Mouse (Mus musculus): ENCODE results near the gene 4930564D02Rik. TPM values are rescaled to one million over a fixed set of nuclear protein-coding genes. Genes with fewer than 3 reads are reported as not detected.

4930564D02Rik gene
- polyA plus RNA-seq, 1 experiment from 2014 or later = not detected

- no peak for ATAC-seq (ENCODE audit: low FRiP score, low read depth)
- H3K27ac ChIP-seq = no peak overlapping the region
- H3K4me3 ChIP-seq = no peak overlapping the region
- H3K4me1 ChIP-seq = no peaks in the 10 kb centered on the region
- H3K27me3 ChIP-seq (replicated peaks) = no peaks in the 10 kb centered on the region
- H3K4me2 ChIP-seq (replicated peaks) = no peak overlapping the region
- no peaks in the 10 kb centered on the region for H3K36me3 ChIP-seq
- H3K9ac ChIP-seq = no peak overlapping the region
- H3K9me3 ChIP-seq = no peaks in the 10 kb centered on the region
- WGBS = 65% methylated on average over 11 of the region's 11 CpGs
Measured at GRCm38 (mm10) chr3:105092721-105093505, 26.3 kb downstream of the 4930564D02Rik start.

- Histone ChIP-seq H3K27ac (no peak overlapping the region), H3K9ac (no peak overlapping the region), H3K4me2 (replicated peaks) (no peak overlapping the region), H3K9me3 (no peaks in the 10 kb centered on the region), H3K36me3 (no peaks in the 10 kb centered on the region), H3K27me3 (replicated peaks) (no peaks in the 10 kb centered on the region), H3K4me1 (peaks cover 1% of the 10 kb centered on the region; the same call in 1 of the 2 replicates), H3K4me3 (no peak overlapping the region)
- 71% methylated on average over 2 of the region's 2 CpGs for WGBS
- ATAC-seq (ENCODE audit: low FRiP score, low read depth) = no peak
Measured at GRCm38 (mm10) chr3:105094448-105094847, 27.8 kb downstream of the 4930564D02Rik start.

DNA sequence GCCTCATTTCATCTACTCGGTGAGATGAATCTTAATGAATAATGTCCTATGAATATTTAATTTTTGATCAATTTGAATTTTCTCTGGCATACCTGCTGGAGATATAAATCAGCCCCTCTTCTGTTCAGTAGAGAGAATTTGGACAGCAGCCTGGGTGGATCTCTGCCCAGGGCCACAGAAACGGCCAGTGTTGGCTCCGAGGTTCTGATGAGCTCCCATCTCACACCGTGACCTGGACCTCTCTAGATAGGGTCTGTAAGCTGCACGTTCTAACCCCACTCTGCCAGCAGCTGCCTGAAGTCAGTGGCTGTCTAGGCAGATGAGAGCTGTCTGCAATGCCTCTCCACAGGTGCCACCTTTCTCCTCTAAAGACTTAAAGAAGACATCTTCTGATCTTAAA, 28.4 kb downstream of the 4930564D02Rik start:
- H3K36me3 ChIP-seq = no peaks in the 10 kb centered on the region
- H3K27ac ChIP-seq = no peak overlapping the region
- no peaks in the 10 kb centered on the region for H3K27me3 ChIP-seq (replicated peaks)
- H3K9me3 ChIP-seq = no peaks in the 10 kb centered on the region
- no peak for ATAC-seq (ENCODE audit: low FRiP score, low read depth)
- 83% methylated on average over 5 of the region's 5 CpGs for WGBS
- no peak overlapping the region for H3K4me2 ChIP-seq (replicated peaks)
- peaks cover 7% of the 10 kb centered on the region for H3K4me1 ChIP-seq
- no peak overlapping the region for H3K9ac ChIP-seq
- H3K4me3 ChIP-seq = no peak overlapping the region

DNA sequence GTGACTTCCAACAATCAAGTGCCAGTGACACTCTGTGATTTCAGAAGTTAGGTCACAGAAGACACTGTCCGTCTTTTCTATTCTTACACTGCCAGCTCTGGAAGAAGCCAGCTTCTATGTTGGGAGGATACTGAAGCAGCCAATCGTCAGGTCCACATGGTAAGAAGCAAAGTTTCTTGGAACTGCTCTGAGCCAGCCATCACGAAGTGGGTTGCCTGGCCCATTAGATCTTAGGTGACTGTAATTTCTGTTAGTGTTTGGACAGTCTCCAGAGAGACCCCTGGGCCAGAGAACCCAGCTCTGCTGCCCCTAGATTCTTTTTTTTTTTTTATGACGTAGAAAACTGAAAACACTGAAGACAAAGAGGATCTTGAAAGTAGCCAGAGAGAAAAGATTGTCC, 30.9 kb downstream of the 4930564D02Rik start:
- H3K4me1 ChIP-seq = peaks cover 11% of the 10 kb centered on the region
- no peak overlapping the region for H3K9ac ChIP-seq
- H3K27me3 ChIP-seq (replicated peaks) = no peaks in the 10 kb centered on the region
- no peak overlapping the region for H3K4me2 ChIP-seq (replicated peaks)
- H3K4me3 ChIP-seq = no peak overlapping the region
- H3K36me3 ChIP-seq = no peaks in the 10 kb centered on the region
- no peak overlapping the region for H3K27ac ChIP-seq
- no peaks in the 10 kb centered on the region for H3K9me3 ChIP-seq
- 85% methylated on average over 4 of the region's 4 CpGs for WGBS
- no peak for ATAC-seq (ENCODE audit: low FRiP score, low read depth)

- no peaks in the 10 kb centered on the region for H3K9me3 ChIP-seq
- H3K4me1 ChIP-seq = peaks cover 11% of the 10 kb centered on the region
- no peak overlapping the region for H3K4me3 ChIP-seq
- H3K27ac ChIP-seq = no peak overlapping the region
- H3K27me3 ChIP-seq (replicated peaks) = no peaks in the 10 kb centered on the region
- no peak overlapping the region for H3K4me2 ChIP-seq (replicated peaks)
- ATAC-seq (ENCODE audit: low FRiP score, low read depth) = no peak
- no peaks in the 10 kb centered on the region for H3K36me3 ChIP-seq
- 33% methylated on average over 15 of the region's 15 CpGs for WGBS
- H3K9ac ChIP-seq = no peak overlapping the region
Measured at GRCm38 (mm10) chr3:105099526-105100269, 33.1 kb downstream of the 4930564D02Rik start.

DNA sequence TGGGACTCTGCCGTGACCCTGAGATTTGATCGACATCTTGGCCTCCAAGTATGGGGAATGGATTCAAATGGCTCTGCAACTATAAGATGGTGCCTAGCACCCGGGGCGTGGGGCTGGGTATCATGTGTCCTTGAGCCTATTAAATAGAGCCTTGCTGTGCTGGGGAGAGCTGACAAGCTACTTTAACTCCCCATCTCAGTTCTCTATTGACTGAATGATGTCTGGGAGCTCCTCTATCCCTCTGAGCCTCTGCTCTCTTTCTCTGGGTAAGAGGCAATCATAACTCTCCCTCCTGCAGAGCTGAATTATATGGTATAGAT, 33.6 kb downstream of the 4930564D02Rik start:
- no peaks in the 10 kb centered on the region for H3K9me3 ChIP-seq
- H3K27ac ChIP-seq = no peak overlapping the region
- WGBS = 74% methylated on average over 4 of the region's 4 CpGs

GRCm38 (mm10) chr3:105105827-105106226, 39.2 kb downstream of the 4930564D02Rik start:
- no peak overlapping the region for H3K4me3 ChIP-seq
- 90% methylated on average over 4 of the region's 4 CpGs for WGBS
- H3K27ac ChIP-seq = no peak overlapping the region
- no peaks in the 10 kb centered on the region for H3K4me1 ChIP-seq
- H3K36me3 ChIP-seq = no peaks in the 10 kb centered on the region
- no peak for ATAC-seq (ENCODE audit: low FRiP score, low read depth)
- H3K9ac ChIP-seq = no peak overlapping the region
- H3K4me2 ChIP-seq (replicated peaks) = no peak overlapping the region
- no peaks in the 10 kb centered on the region for H3K9me3 ChIP-seq
- H3K27me3 ChIP-seq (replicated peaks) = no peaks in the 10 kb centered on the region

More for the DNA sequence above, 33.6 kb downstream of the 4930564D02Rik start:
- ATAC-seq (ENCODE audit: low FRiP score, low read depth) = no peak
- H3K27me3 ChIP-seq (replicated peaks) = no peaks in the 10 kb centered on the region
- H3K4me1 ChIP-seq = peaks cover 11% of the 10 kb centered on the region
- H3K4me2 ChIP-seq (replicated peaks) = no peak overlapping the region
- no peaks in the 10 kb centered on the region for H3K36me3 ChIP-seq
- no peak overlapping the region for H3K4me3 ChIP-seq
- H3K9ac ChIP-seq = no peak overlapping the region

- H3K36me3 ChIP-seq = no peaks in the 10 kb centered on the region
- H3K27me3 ChIP-seq (replicated peaks) = no peaks in the 10 kb centered on the region
- no peak for ATAC-seq (ENCODE audit: low FRiP score, low read depth)
- no peak overlapping the region for H3K27ac ChIP-seq
- H3K4me2 ChIP-seq (replicated peaks) = no peak overlapping the region
- H3K4me1 ChIP-seq = no peaks in the 10 kb centered on the region
- no peak overlapping the region for H3K4me3 ChIP-seq
- H3K9me3 ChIP-seq = no peaks in the 10 kb centered on the region
- no peak overlapping the region for H3K9ac ChIP-seq
- WGBS = 92% methylated on average over 4 of the region's 4 CpGs
Measured at GRCm38 (mm10) chr3:105113859-105114258, 47.2 kb downstream of the 4930564D02Rik start.

- H3K4me2 ChIP-seq (replicated peaks) = no peak overlapping the region
- no peaks in the 10 kb centered on the region for H3K36me3 ChIP-seq
- no peak for ATAC-seq (ENCODE audit: low FRiP score, low read depth)
- no peaks in the 10 kb centered on the region for H3K27me3 ChIP-seq (replicated peaks)
- WGBS = 32% methylated on average over 2 of the region's 2 CpGs
- H3K27ac ChIP-seq = no peak overlapping the region
- H3K4me3 ChIP-seq = no peak overlapping the region
- no peaks in the 10 kb centered on the region for H3K9me3 ChIP-seq
- H3K4me1 ChIP-seq = no peaks in the 10 kb centered on the region
- no peak overlapping the region for H3K9ac ChIP-seq
Measured at GRCm38 (mm10) chr3:105114269-105114668, 47.6 kb downstream of the 4930564D02Rik start.

DNA sequence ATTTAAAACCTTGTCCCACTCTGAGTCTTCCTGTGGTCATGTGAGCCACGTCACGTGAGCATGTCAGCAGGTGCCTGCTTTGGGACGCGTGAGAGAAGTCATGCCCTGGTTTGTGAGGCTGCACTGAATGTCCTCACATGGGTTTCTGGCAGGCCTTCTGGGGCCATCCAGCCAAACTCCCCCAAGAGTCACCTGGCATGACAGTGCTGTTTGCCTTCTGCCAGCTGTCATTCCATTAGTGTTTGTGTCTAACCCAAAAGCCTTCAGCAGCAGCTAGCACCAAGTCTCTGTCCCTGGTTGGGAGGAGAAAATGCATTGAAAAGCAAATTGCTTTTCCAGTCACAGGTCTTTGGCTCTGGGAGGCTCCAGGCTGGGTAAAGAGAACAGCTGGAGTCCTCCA, 50.0 kb downstream of the 4930564D02Rik start:
- no peak overlapping the region for H3K27ac ChIP-seq
- ATAC-seq (ENCODE audit: low FRiP score, low read depth) = no peak
- 83% methylated on average over 4 of the region's 4 CpGs for WGBS

GRCm38 (mm10) chr3:105123776-105124175, 57.1 kb downstream of the 4930564D02Rik start:
- H3K4me3 ChIP-seq = no peak overlapping the region
- H3K4me2 ChIP-seq (replicated peaks) = no peak overlapping the region
- H3K4me1 ChIP-seq = 0 out of 2 replicates have a peak, but pooled peaks cover 5% of the 10 kb centered on the region
- no peak overlapping the region for H3K27ac ChIP-seq
- H3K9ac ChIP-seq = no peak overlapping the region
- H3K36me3 ChIP-seq = no peaks in the 10 kb centered on the region
- ATAC-seq (ENCODE audit: low FRiP score, low read depth) = no peak
- no peaks in the 10 kb centered on the region for H3K27me3 ChIP-seq (replicated peaks)
- H3K9me3 ChIP-seq = no peaks in the 10 kb centered on the region
- 76% methylated on average over 3 of the region's 3 CpGs for WGBS

More for the DNA sequence above, 50.0 kb downstream of the 4930564D02Rik start:
- H3K27me3 ChIP-seq (replicated peaks) = no peaks in the 10 kb centered on the region
- no peaks in the 10 kb centered on the region for H3K36me3 ChIP-seq
- H3K9ac ChIP-seq = no peak overlapping the region
- no peaks in the 10 kb centered on the region for H3K4me1 ChIP-seq
- no peaks in the 10 kb centered on the region for H3K9me3 ChIP-seq
- no peak overlapping the region for H3K4me2 ChIP-seq (replicated peaks)
- H3K4me3 ChIP-seq = no peak overlapping the region

DNA sequence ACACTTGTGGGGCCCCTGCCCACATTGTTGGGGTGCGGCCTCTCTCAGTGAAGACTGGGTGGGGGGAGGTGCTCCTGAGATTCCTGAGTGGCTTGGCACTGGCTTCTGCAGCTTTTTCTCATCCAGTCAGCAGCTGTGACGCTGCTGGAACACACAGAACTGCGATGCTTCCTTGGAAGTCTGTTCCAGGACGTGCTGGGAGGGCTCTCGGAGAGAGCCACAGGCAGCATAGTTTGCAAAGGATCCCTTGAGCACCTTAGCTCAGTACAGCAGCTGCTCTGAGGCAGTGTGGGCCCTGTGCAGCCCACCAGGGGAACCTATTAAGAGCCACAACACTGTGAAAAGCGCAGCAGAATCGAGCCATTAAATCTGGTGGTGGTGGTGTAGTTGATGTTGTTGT, 61.2 kb downstream of the 4930564D02Rik start:
- H3K36me3 ChIP-seq = no peaks in the 10 kb centered on the region
- no peak overlapping the region for H3K9ac ChIP-seq
- H3K27me3 ChIP-seq (replicated peaks) = no peaks in the 10 kb centered on the region
- no peak for ATAC-seq (ENCODE audit: low FRiP score, low read depth)
- H3K4me3 ChIP-seq = no peak overlapping the region
- no peak overlapping the region for H3K4me2 ChIP-seq (replicated peaks)
- H3K27ac ChIP-seq = no peak overlapping the region
- 0 out of 2 replicates have a peak, but pooled peaks cover 5% of the 10 kb centered on the region for H3K4me1 ChIP-seq
- WGBS = 58% methylated on average over 7 of the region's 7 CpGs
- no peaks in the 10 kb centered on the region for H3K9me3 ChIP-seq

Data from neural tube, embryonic 12.5 days (tissue).